Mouse (Mus musculus): ENCODE measurements around the gene Sox1. TPM values are rescaled to one million over a fixed set of nuclear protein-coding genes. Genes with fewer than 3 reads are reported as not detected.

Gene Sox1
- polyA plus RNA-seq, 1 experiment: not detected

DNA sequence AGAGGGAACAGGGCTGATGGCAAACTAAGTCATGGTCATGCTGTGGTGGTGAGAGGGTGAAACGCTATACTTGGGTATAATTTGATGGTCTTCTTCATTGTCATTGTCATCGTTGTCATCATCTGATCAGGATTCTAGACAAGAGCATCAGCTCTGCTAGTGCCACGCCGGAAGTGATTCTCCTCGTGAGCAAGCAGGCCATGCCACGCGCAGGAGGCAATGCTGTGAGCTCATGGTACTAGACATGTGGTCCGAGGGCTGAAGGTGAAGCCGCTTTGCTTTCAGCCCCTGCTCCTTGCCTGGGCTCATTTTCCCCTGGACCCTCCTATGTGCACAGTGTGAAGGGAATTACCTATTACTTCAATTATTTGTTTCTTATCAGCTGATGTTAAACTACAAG is 32.3 kb downstream of the Sox1 start:
- no peaks in the 10 kb centered on the region for H3K4me1 ChIP-seq (ENCODE audit: control insufficient read depth, insufficient read depth, insufficient read length)
- H3K27me3 ChIP-seq (ENCODE audit: control insufficient read depth, insufficient read depth, low read length): peaks cover 5% of the 10 kb centered on the region; the same call in 1 of the 2 replicates
- WGBS: 80% methylated on average over 9 of the region's 9 CpGs
- no peak overlapping the region for H3K4me3 ChIP-seq (ENCODE audit: extremely low read depth, insufficient read depth, insufficient read length)
- no peaks in the 10 kb centered on the region for H3K36me3 ChIP-seq (ENCODE audit: control insufficient read depth, insufficient read depth, low read length)
- TF ChIP-seq POLR2A (IDR thresholded peaks at IDR 0.05; ENCODE audit: low read depth, low read length) (no peak), CTCF (IDR thresholded peaks at IDR 0.05; ENCODE audit: extremely low read depth, insufficient read depth, insufficient read length, insufficient replicate concordance) (no peak)
- no peak for DNase-seq (ENCODE audit: low read depth in 1 of 2, low spot score in 2 of 2)
- H3K27ac ChIP-seq (ENCODE audit: insufficient read depth, low read length): no peak overlapping the region

DNA sequence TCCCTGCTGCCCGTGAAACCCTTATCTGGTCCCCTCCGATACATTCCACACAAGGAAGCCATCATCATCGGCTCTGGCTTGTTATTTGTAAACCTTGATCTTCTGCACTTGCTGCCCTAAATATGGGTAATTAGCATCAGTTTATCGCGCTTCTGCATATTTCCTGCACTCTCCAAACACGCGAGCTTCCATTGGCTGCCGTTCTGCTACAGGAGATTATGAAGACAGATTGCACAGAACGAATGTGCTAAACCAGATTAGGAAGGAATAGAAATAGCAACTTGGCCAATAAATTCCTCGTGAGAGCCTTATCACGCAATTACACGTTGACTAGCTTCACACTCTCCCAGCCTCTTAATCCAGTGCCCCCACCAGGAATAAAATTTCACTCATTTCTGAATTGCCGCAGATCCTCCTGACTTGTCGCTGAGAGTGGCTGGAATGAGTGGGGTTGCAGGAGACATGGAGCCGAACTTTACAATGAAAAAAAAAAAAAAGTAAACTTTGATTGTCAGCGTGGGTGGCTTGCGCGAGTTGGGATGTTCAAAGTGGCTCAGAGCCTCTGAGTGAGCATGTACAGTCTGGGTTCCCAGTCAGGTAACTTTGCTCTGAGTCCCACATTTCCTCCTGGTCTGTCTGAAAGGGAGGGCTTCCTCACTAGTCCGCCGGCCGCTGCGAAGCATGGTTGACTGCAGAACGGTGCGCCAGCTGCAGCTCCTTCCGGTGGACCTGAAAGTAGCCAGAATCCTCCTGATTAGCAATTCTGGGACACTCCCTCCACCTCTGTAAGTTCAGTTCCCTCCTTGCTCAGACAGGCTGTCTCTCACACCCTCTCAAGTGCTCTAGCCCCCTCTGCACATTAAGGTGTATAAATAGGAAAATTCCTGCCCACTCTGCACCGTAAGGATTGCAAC is 33.0 kb downstream of the Sox1 start:
- WGBS: 19% methylated on average over 26 of the region's 26 CpGs
- H3K27me3 ChIP-seq (ENCODE audit: control insufficient read depth, insufficient read depth, low read length): peaks cover 5% of the 10 kb centered on the region; the same call in 1 of the 2 replicates
- no peak overlapping the region for H3K27ac ChIP-seq (ENCODE audit: insufficient read depth, low read length)

DNA sequence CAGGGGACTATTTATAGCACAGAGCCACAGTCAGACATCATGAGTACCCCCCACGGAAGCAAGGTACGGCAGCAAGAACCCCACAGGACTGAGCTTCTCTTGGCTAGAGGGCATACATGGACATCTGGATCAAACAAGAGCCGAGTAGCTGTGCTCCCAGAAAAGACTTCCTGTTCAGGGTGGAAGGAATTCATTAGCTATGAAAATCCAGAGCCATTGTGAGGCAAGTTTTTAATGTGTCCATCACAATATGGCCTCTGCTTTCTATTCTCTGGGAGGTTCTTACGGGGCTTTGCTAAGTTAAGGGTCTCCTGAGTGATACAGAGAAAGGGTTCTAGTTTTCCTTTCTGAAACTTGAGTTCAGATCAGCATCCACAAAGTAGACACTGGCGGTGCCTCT is 33.8 kb downstream of the Sox1 start:
- TF ChIP-seq POLR2A (IDR thresholded peaks at IDR 0.05; ENCODE audit: low read depth, low read length): no peak
- TF ChIP-seq CTCF (IDR thresholded peaks at IDR 0.05; ENCODE audit: extremely low read depth, insufficient read depth, insufficient read length, insufficient replicate concordance): no peak
- Histone ChIP-seq H3K4me3 (ENCODE audit: extremely low read depth, insufficient read depth, insufficient read length) (no peak overlapping the region), H3K4me1 (ENCODE audit: control insufficient read depth, insufficient read depth, insufficient read length) (no peaks in the 10 kb centered on the region), H3K36me3 (ENCODE audit: control insufficient read depth, insufficient read depth, low read length) (no peaks in the 10 kb centered on the region), H3K27ac (ENCODE audit: insufficient read depth, low read length) (no peak overlapping the region), H3K27me3 (ENCODE audit: control insufficient read depth, insufficient read depth, low read length) (peaks cover 5% of the 10 kb centered on the region; the same call in 1 of the 2 replicates)
- WGBS: 39% methylated on average over 5 of the region's 5 CpGs
- no peak for DNase-seq (ENCODE audit: low read depth in 1 of 2, low spot score in 2 of 2)

More for the DNA sequence above, 33.0 kb downstream of the Sox1 start:
- TF ChIP-seq CTCF (IDR thresholded peaks at IDR 0.05; ENCODE audit: extremely low read depth, insufficient read depth, insufficient read length, insufficient replicate concordance) (no peak), POLR2A (IDR thresholded peaks at IDR 0.05; ENCODE audit: low read depth, low read length) (no peak)
- H3K4me1 ChIP-seq (ENCODE audit: control insufficient read depth, insufficient read depth, insufficient read length): no peaks in the 10 kb centered on the region
- DNase-seq (ENCODE audit: low read depth in 1 of 2, low spot score in 2 of 2): no peak
- H3K36me3 ChIP-seq (ENCODE audit: control insufficient read depth, insufficient read depth, low read length): no peaks in the 10 kb centered on the region
- no peak overlapping the region for H3K4me3 ChIP-seq (ENCODE audit: extremely low read depth, insufficient read depth, insufficient read length)

DNA sequence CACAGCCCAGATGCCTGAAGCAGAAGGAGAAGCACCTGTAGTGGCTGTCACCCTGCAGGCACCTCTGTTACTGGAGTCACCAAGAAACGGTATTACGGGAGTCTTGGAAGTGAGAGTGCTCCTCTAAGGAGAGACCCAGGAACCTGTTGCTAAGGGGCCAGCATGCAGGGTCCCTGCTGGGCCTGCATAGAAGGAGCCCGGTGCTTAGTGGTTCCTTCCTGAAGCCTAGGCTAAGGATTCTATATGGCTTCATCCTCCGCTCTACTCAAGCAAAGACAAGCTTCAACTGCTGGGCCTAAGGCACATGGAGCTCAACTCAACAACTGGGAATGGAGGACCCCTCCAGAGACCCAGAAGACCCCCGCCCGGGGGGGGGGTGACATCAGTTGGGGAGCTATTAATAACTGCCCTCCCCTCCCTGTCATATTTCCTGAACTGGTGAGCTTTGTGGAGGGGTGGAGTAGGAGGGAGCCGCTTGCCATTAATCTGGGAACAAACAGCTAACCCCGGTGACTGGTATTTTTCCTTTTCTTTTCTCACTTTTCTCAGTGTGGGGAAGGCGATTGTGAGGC is 34.6 kb downstream of the Sox1 start:
- TF ChIP-seq CTCF (IDR thresholded peaks at IDR 0.05; ENCODE audit: extremely low read depth, insufficient read depth, insufficient read length, insufficient replicate concordance) (no peak), POLR2A (IDR thresholded peaks at IDR 0.05; ENCODE audit: low read depth, low read length) (no peak)
- no peaks in the 10 kb centered on the region for H3K4me1 ChIP-seq (ENCODE audit: control insufficient read depth, insufficient read depth, insufficient read length)
- no peak overlapping the region for H3K27ac ChIP-seq (ENCODE audit: insufficient read depth, low read length)
- no peaks in the 10 kb centered on the region for H3K36me3 ChIP-seq (ENCODE audit: control insufficient read depth, insufficient read depth, low read length)
- H3K4me3 ChIP-seq (ENCODE audit: extremely low read depth, insufficient read depth, insufficient read length): no peak overlapping the region
- peaks cover 5% of the 10 kb centered on the region; the same call in 1 of the 2 replicates for H3K27me3 ChIP-seq (ENCODE audit: control insufficient read depth, insufficient read depth, low read length)
- no peak for DNase-seq (ENCODE audit: low read depth in 1 of 2, low spot score in 2 of 2)
- WGBS: 18% methylated on average over 9 of the region's 9 CpGs

DNA sequence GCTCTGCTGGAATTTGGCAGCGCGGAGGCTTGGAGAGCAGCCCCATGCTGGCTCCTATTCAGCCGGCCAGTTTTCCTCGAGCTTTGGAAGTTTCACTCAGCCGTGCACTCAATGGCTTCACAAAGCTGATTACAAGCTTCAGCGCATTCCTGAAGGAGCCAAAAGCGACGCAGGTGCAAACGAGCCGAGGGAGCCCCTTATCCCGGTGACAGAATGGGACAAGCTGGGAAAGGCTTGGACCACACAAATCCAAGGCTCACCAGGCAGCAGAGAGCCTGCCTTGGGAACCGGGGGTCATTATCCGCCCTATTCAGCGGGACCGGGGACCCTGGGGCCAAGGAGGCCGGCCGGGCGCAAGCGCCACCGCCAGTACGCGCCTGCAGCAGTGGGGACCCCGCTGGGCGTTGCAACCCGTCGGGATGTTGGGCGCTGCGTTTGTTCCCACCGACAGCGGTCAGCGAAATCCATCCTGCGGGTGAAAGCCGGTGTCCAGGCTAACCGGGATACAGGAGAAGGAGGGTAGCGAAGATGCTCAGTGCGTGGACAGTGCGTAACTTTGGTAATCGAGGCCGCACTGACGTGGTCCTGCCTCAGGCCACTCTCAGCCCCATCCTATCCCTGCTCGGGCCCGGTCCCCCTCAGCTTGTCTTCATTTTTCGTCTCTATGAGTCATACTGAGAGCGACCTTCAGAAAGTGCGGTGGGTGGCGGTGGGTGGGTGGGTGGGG is 35.2 kb downstream of the Sox1 start:
- TF ChIP-seq CTCF (IDR thresholded peaks at IDR 0.05; ENCODE audit: extremely low read depth, insufficient read depth, insufficient read length, insufficient replicate concordance): no peak
- no peak for TF ChIP-seq POLR2A (IDR thresholded peaks at IDR 0.05; ENCODE audit: low read depth, low read length)
- no peak for DNase-seq (ENCODE audit: low read depth in 1 of 2, low spot score in 2 of 2)
- Histone ChIP-seq H3K27me3 (ENCODE audit: control insufficient read depth, insufficient read depth, low read length) (peaks cover 5% of the 10 kb centered on the region; the same call in 1 of the 2 replicates), H3K27ac (ENCODE audit: insufficient read depth, low read length) (no peak overlapping the region), H3K36me3 (ENCODE audit: control insufficient read depth, insufficient read depth, low read length) (no peaks in the 10 kb centered on the region), H3K4me3 (ENCODE audit: extremely low read depth, insufficient read depth, insufficient read length) (no peak overlapping the region), H3K4me1 (ENCODE audit: control insufficient read depth, insufficient read depth, insufficient read length) (no peaks in the 10 kb centered on the region)
- 8% methylated on average over 46 of the region's 46 CpGs for WGBS

DNA sequence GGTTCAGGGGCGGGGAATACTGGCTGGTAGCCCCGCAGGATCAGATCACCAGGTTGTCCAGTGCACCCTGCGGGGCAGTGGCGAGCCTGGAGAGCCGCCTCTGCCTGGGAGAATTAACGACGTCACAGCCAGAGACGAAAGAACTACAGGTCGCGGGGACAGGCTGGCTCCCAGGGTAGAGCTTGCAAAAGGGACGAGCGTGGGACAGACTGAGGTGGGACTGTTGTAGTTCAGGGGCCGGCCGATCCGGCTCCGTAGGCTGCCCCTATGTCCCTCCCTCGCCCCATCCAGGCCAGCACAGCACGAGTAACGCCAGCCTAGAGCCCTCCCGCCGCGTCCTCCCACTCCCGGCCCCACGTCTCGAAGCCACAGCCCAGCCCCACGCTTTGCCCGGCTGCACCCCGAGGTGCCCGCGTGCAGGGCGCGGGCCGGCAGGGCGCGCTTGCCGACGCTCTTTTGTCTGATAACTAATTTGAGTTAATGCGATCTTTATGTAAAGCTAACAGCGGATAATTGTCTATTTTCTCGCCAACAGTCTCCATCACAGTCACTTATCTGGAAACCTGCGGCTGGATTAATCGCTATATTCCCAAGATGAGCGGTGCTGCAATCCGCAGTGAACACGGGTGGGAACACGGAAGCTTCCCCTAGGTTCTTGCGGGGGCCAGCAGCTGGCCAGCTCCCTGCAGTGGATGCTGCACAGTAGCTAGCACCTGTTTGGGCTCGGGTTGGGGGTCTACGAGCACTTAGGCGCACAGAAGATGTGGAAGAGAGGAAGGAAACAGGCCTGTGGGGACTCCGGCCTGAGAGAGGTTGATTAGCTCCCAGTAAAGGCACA is 36.0 kb downstream of the Sox1 start:
- TF ChIP-seq POLR2A (IDR thresholded peaks at IDR 0.05; ENCODE audit: low read depth, low read length): no peak
- TF ChIP-seq CTCF (IDR thresholded peaks at IDR 0.05; ENCODE audit: extremely low read depth, insufficient read depth, insufficient read length, insufficient replicate concordance): no peak
- DNase-seq (ENCODE audit: low read depth in 1 of 2, low spot score in 2 of 2): no peak
- H3K27me3 ChIP-seq (ENCODE audit: control insufficient read depth, insufficient read depth, low read length): peaks cover 5% of the 10 kb centered on the region; the same call in 1 of the 2 replicates
- H3K36me3 ChIP-seq (ENCODE audit: control insufficient read depth, insufficient read depth, low read length): no peaks in the 10 kb centered on the region
- no peak overlapping the region for H3K4me3 ChIP-seq (ENCODE audit: extremely low read depth, insufficient read depth, insufficient read length)
- H3K27ac ChIP-seq (ENCODE audit: insufficient read depth, low read length): no peak overlapping the region
- H3K4me1 ChIP-seq (ENCODE audit: control insufficient read depth, insufficient read depth, insufficient read length): no peaks in the 10 kb centered on the region
- 3% methylated on average over 51 of the region's 51 CpGs for WGBS
